Mouse (Mus musculus) cerebral cortex, adult 2 months (tissue): Measurements from ENCODE around the gene Ccdc39.

Experiments used
- WGBS: fragments of 180-500 bp; shearing (Covaris S2); methylation state at CpG from one replicate; pipeline ENCODE4 v1.1.7; 2018; 5-methylcytosine and 5-hydroxymethylcytosine counted together

The Ccdc39 gene

DNA sequence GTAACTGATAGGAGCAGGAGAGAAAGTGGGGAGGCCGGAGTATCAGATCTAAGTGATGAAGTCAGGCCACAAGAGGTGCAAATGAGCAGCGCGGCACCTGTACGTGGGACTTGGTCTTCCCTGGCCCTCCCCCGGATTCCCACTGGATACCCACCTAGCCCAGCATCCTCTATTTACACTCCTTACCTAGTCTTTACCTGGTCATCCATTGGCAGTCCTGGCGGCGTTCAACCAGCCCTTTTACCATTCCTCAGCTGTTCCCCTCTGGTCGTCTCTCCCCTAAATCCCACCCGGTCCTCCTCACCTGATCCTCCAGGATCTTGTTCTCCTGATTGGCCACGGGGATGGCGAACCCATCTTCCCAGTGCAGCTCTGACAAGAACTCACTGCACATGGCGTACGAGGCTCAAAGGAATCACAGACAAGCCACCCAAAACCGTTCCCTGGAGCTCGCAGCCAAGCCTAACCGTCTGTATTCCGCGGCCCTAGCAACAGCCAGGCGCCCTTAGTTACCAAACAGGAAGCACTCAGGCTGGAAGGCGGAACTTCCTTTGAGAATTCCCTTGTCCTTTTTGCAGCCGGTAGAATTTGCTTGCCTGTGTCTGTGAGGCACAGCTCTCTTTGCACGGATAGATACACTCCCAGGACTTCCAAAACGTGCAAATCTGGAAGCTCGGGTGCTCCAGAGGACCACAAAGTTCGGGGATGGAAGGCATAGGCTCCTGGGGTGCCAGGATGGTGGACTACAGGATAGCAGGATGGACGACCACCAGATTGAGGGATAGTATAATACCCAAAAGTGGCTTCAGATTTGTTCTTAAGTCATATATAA is at the start of gene Ccdc39:
Ccdc39 (minus strand) TSS at position 510 of the 832 bp plus-strand sequence.
- WGBS, result 3% methylated on average over 26 of the region's 26 CpGs

DNA sequence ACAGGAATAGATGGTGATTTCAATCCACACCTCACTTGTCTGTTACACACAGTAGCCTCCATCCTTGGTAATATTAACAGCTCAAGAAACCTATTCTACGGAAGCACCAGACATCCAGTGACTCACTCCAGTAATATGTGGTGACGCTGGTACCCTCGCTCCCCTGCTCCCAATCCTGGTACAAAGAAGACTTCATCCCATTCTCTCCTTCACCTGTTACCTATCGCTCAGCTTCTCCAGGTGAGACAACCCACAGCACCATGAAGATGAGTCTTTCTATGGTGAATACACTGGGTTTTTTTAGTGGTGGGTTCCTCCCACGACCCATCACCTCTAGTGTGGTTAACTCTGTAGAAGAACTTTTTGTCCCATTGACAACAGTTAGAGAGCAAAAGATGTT is 49.3 kb upstream of the Ccdc39 start:
- WGBS, result 90% methylated on average over 5 of the region's 5 CpGs

DNA sequence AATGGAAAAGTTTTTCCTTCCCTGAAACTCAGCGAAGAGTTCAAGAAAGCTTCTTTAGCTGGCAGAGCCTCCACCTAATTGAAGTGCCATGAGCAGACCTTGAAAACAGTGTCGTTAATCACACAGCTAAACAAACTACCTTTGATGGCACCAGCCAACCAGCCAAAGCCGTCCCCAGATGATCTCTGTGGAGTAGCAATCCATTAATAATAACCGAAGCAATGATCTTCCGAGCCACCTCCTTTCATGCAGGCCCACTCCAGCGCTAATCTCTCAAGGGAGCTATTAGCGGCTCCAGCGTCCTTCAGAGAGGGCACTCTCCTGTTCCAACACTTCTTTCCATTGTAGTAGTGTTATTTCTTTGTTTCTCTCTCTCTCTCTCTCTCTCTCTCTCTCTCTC is 43.3 kb upstream of the Ccdc39 start:
- WGBS, result 59% methylated on average over 8 of the region's 8 CpGs

DNA sequence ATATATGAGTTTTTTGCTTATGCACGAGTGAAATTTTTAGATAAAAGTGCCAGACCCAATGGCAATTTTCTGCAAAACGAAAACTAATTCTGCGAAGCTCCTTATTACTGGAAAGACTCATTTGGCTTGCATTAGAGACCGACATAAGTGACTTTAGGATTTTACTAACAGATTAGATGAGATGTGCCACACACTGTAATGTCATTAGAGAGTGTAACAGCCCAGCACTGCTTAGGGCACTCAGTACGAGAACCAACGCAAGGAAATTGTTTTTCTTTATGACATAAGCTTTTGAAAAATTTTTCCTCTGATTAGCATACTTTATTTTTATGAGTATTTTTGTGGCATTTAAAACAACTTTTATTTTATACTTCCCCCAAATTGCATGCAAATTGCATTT is 39.0 kb upstream of the Ccdc39 start:
- WGBS, result 86% methylated on average over 6 of the region's 6 CpGs

DNA sequence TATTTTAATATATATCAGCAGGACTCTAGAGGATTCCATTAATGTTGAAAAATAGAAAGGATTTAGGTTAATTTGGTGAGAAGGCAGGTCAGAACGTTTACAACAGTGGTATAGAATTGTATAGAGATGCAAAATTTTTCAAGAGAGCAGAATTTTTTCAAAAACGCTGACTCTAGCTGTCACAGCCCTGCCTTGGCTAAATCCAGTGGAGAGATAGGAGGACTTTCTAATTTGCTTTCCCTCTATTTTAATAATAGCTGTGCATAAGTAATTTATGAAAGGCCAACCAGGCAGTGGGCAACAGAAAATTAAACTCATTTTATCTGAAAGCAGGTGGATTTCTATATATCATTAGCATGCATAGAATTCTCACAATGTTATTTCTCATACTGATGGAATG is 38.6 kb upstream of the Ccdc39 start:
- 83% methylated on average over 2 of the region's 2 CpGs for WGBS

DNA sequence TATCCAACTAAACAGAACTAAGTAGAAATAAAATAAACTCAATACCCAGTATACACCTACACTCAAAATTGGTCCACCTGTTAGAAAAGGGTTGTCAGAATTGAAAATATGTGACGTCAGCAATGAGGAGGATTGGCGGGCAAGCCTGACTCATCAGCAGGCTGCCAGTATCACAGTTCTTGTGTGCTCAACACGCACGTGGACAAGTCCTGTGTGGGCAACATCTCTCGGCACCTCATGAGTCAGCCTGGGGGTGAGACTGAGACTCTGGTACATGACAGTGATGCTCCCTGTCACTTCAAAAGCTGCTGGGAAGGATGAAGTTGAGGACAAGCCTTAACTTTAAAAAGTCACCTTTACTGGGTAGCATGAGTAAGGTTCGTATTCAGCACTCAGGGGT is 34.6 kb upstream of the Ccdc39 start:
- WGBS, result 68% methylated on average over 6 of the region's 6 CpGs

DNA sequence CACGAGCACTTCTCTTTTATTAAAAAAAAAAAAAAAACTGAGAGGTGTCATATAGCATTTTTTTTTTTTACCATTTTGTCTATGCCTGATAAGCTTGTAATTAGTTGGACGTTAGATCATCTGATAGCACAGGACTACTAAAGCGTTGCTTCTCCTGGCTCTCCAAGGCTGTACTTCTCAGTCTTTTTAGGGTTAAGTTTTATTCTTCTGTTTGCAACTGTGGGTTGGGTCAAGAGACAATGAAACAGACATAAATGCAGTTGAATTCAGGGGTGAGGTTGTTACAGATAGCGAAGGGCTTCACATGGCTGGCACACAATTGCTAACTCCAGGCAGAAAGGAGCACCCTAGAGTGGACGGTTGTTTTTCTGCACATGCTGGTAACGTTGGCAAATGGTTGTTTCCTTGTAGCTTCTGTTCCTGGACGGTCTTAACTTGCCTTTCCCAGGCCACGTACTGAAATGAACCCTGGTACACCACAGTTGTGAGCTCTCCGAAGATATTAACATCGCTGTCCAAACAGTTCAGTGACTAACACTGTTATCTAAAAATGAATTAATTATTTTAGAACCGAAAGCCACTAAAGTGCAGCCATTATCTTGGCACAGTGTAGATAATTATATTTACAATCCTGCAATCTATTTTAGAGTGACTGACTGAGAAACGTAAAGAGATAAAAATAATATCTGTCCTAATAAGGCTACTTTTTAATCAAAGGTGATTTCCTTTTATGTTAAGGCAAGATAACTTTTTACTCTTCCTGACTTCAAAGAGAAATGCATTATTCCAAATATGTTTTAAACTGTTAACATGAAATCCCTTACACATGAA is 30.6 kb upstream of the Ccdc39 start:
- WGBS, result 85% methylated on average over 12 of the region's 12 CpGs

DNA sequence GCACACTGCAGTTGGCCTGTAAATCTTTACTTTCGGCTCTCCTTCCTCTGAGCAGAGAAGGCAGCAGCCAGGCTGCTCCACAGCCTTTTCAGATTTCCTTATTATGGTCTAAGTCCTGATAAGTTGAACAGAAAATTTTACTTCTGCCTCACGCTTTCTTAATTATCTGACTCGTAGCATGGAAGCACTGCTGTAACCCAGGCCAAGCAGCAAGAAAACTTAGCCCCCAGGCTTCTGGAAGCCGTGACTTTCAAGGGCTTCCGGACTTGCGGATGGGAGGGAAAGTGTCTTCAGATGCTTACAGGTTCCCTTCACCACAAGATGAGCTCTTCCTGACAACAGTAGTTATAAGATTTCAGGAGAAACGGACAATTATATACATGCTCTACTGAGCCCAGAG is 29.7 kb upstream of the Ccdc39 start:
- WGBS, result 74% methylated on average over 7 of the region's 7 CpGs

DNA sequence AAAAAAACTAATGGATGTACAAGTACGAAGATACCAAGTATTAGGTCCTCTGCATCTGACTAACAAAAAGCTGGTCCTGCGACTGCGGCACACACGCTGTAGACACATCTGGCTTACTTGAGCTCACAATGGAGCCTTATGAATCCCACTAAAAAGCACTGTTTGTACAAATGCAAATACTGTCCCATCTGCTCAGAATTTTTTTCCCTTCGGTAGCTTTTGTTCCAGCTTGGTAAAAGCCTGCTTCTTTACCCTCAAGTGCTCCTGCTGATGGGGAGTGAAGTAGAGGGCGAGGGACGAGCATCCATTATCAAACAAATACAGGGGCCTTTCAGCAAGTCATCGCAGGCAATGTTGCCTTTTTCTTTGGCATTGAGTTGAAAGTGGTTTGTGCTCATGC is 29.3 kb upstream of the Ccdc39 start:
- 63% methylated on average over 8 of the region's 8 CpGs for WGBS

DNA sequence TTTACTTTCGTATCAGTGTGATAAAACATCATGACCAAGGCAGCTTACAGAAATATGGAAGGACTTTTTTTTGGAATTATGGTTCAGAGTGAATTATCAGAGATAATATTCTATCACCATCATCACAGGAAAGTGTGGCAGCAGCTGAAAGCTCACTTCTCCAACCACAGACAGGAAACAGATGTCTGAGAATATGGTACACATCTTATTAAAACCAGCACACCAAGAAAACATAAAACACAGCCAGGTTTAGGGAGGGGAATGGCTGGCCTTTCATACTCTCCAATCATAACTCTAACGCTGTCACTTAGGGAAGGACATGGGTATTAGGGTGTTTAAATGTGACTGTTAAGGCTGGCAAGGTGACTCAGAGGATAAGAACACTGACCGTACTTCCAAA is 14.8 kb upstream of the Ccdc39 start:
- WGBS, result 85% methylated on average over 3 of the region's 3 CpGs

DNA sequence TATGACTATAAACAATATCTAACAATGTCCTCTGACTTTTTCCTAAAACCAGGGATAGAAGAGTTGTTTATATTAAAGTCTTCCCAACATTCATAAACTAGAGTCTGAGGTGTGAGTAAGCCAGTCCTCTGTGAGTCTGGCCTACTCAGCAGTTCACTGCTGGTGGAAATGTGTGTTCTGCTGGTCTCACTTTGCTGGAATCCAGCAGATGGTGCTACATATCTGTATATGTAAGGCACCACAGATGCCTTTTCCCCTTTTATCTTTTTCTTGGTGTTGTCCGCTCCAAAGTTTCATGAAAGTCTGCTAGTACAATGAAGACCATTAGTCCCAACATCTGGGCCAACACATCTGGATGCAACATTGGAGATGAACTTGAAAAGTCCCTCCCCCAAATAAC is 9.0 kb upstream of the Ccdc39 start:
- 17% methylated on average over 1 of the region's 1 CpGs for WGBS

DNA sequence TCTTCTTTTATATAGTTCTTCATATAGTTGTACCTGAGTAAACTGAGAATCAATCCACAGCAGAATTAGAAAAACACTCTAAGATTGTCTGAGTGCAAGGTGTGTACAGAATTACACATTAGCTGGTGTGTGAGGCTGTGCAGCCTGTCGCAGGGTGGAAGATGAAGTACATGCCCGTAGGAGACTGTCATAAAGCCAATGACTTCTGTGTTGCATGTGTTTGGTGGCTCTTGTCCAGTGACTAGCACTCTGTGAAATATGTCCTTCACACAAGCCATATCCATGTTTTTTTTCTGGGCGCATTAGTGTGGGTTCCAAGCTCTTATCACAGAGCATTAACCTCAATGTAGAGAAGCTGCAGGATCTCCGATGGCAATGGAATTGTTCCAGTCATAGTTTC is 6.7 kb upstream of the Ccdc39 start:
- WGBS, result 91% methylated on average over 4 of the region's 4 CpGs

DNA sequence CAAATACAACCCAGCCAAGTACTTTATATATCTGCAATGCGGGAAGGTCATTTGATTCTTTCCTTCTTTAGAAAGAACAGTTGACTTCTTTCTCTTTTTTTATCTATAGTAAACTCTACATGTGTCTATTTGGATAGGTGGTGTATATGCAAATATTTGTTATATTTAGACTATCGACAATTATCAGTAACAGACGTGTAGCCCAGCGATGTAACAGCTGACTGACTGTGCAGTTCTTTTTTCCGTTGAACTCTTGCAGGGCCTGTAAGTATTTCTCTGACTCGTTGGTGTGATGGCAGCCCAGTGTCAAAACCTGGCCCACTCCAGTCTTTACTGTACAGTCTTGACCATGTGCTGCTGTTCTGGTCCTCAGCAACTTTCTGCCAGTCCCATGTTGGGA is 2.5 kb upstream of the Ccdc39 start:
- WGBS, result 87% methylated on average over 6 of the region's 6 CpGs

DNA sequence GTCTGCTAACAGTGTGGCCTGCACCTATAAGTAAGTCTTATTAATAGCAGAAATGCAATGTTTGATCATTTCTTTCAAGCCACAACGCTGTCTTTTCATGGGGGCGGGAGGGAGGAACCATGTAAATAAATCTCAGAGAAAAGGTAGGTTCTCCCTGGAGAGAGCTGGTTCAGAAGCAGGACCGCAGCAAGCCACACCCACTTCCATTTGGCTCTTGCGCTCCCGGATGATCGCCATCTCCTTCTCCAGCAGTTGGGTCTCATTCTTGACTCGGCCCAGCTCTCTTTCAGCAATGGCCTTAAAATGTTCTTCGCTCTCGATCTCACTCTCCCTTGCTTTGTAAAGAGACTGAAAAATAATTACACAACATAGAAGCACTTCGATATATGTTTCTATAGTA is 5.2 kb downstream of the Ccdc39 start:
- 80% methylated on average over 10 of the region's 10 CpGs for WGBS

DNA sequence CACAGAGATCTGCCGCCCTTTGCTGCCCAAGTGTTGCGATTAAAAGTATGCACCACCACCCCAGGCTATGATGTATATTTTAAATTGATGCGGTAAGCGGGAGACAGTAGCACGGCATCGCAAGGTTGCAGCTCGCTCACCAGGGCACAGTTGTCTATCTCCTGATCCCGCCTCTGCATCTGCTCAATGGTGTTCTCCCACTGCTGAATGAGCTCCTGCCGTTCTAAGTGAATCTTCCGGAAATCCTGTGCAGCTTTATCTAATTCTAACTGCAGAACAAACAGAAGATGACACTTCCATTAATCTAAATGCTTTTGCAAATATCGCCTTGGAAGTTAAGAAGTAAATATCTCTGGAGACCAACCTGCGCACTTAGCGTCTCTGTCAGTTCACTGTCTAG is 7.5 kb downstream of the Ccdc39 start:
- WGBS, result 96% methylated on average over 13 of the region's 13 CpGs

DNA sequence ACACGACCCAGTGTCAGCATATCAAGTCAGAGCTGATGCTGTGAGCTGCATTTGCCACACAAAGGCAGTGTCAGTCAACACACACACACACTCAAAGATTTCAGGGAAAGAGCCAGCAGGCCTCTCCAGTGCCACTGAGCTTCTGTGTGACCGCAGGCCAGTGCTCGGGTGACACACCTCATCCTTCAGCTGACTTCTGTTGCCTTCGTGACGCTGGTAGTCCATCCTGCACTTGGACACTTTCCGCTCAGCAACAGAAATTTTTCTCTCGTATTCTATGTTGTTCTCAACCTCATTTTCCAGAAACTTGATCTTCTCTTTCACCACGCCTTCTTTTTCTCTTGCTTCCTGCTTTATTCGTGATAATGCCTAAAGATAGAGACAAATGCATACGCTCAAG is 11.8 kb downstream of the Ccdc39 start:
- WGBS, result 88% methylated on average over 10 of the region's 10 CpGs

DNA sequence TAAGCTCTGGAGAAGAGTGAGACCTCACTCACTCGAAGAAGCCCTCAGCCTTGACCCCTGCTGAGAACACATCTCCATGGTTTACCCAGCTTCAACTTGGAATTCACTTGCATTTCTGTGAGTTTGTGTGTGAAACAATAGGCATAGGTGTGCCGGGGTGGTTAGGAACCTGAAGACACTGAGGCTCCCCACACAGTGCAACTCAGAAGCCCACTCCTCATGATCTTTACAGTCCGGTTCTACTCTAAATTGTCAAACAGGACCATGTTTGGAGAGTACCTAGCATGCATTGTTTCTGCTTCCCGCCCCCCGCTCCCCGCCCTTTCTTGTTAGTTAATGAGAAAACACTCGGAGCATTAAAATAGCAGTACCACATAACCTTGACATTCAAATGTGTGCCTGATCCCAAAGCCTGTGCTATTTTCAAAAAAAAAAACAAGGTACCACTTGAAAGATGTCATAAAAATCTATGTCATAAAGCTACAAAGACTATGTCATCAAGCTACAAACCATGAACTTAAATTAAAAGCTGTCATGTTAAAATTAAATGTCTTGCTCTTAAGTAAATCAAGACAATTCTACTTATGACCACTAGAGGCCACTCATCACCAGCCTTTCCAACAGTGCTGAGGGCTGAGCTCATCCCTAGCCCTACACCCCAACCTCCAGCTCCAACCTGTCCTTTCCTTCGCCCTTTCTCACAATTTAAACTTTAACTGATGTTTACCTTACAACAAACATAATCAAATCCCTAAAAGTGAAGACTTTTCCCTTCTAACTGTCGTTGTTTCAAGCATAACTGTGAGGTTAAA is 19.8 kb downstream of the Ccdc39 start:
- 38% methylated on average over 9 of the region's 9 CpGs for WGBS

DNA sequence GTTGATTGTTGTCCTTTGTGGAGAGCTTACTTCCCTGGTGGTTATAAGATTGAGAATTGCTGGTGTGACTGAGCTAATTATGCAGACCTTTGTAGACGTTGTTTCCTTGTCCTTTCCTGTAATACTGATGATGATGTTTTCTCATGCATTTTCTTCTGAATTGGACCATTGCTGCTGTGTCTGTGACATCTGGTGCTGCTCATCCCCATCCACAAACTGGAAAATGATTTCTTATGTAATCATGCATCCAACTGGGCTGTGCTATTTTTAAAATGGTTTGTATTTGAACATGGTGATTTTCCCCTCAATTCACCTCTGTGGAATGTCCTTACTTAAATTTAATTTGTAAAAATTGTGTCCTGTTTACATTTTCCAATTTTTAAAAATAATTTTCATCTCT is 37.0 kb downstream of the Ccdc39 start:
- 45% methylated on average over 1 of the region's 1 CpGs for WGBS

DNA sequence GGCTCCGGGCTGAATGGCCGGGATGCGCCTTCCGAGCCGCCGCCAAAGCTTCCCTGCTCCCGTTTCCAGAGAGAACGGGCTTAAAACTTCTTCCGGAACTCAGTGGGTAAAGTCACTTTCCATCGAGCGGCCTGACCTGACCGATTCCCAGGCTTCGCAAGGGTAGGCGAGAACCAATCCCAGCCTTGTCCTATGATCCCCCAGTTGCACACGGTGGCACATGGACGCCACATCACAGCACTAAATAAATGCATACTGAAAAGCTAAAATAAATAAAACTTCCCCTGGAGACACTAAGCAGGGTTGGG is 43.6 kb downstream of the Ccdc39 start:
- 0% methylated on average over 16 of the region's 16 CpGs for WGBS

DNA sequence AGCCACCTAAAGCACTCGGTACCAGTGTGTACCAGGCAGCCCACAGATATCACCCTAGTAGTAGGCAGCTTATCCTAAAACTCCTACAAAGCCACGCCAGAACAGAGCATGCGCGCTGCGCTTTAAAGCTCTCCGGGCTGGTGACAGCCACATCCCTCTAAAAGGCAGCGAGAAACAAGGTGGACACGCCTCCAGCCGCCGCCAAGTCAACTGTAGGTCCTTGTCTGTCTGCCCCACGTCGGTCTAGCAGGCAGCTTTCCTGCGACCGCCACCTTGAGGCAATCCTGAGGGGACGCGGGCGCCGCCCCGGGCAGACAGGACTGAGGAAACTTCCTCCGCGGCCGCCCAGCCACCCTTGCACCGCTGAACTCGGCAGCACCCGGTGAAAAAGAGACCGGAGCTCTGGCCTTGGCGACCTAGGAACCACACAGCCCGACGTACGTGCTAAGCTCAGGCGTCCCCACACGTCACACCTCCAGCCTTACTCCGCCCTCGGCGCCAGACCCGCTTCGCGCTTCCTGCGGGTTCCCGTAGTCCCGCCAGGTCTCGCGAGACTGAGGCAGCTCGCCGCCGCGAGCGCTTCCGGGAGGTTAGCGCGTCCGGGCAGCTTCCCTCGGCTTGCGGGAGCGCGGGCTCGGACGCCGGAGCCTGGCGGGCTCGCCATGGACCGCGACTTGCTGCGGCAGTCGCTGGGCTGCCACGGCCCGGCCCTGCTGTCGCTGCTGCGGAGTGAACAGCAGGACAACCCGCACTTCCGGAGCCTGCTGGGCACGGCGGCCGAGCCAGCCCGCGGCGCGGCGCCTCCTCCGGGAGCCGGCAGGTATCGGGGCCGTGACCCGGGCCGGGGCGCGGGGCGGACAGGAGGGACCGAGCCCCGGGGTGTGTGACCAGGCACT is 44.2 kb downstream of the Ccdc39 start, which contains the start of gene Ttc14:
Ttc14 (plus strand) TSS at position 216 of the 896 bp plus-strand sequence.
- WGBS, result under 1% methylated on average over 90 of the region's 90 CpGs
